Mouse (Mus musculus) embryonic facial prominence, embryonic 15.5 days (tissue): ENCODE data around the gene Gm20388. TPM values are rescaled to one million over a fixed set of nuclear protein-coding genes. Genes with fewer than 3 reads are reported as not detected.

Experiments
- ATAC-seq: fragments of 200-750 bp; cut with Nextera tagmentation; 2 replicates; pipeline ENCODE4 v1.8.0; 2017; ENCODE audit warnings: low read depth, moderate TSS enrichment; ENCODE audit not compliant: insufficient number of reproducible peaks, low FRiP score, low TSS enrichment
- H3K27ac ChIP-seq: fragments of 300-500 bp; sonication (generic); replicated peaks from 2 replicates; pipeline ENCODE4 v1.5.1; 2015; ENCODE audit warnings: mild to moderate bottlenecking, inconsistent platforms
- H3K27me3 ChIP-seq: fragments of 300-500 bp; sonication (generic); 2 replicates; pipeline ENCODE4 v1.6.1; 2015; ENCODE audit warnings: inconsistent platforms
- H3K36me3 ChIP-seq: fragments of 300-500 bp; sonication (generic); 2 replicates; pipeline ENCODE4 v1.6.1; 2015; ENCODE audit warnings: mild to moderate bottlenecking, inconsistent platforms
- H3K4me1 ChIP-seq: fragments of 300-500 bp; sonication (generic); 2 replicates; pipeline ENCODE4 v1.6.1; 2015; ENCODE audit warnings: inconsistent platforms
- H3K4me2 ChIP-seq: fragments of 300-500 bp; sonication (generic); replicated peaks from 2 replicates; pipeline ENCODE4 v1.6.1; 2015; ENCODE audit warnings: mild to moderate bottlenecking, inconsistent platforms
- H3K4me3 ChIP-seq: fragments of 300-500 bp; sonication (generic); replicated peaks from 2 replicates; pipeline ENCODE4 v1.5.1; 2015; ENCODE audit warnings: mild to moderate bottlenecking, inconsistent platforms
- H3K9ac ChIP-seq: fragments of 300-500 bp; sonication (generic); 2 replicates; pipeline ENCODE4 v1.6.1; 2015; ENCODE audit warnings: inconsistent platforms
- H3K9me3 ChIP-seq: fragments of 300-500 bp; sonication (generic); replicated peaks from 2 replicates; pipeline ENCODE4 v1.6.1; 2016; ENCODE audit warnings: inconsistent platforms
- WGBS: fragments of 180-500 bp; shearing (Covaris S2); methylation state at CpG from one replicate; pipeline ENCODE4 v1.1.7; 2015; 5-methylcytosine and 5-hydroxymethylcytosine counted together
- polyA plus RNA-seq: library from polyadenylated mRNA; unstranded; fragments of >200 nt; fragmentation: Nextera tagmentation; extraction: Ambion mirVana; gene quantifications from 2 replicates; pipeline ENCODE4 v1.2.1, GENCODE M21; 2015

Gm20388 gene
- polyA plus RNA-seq, 1 experiment from 2014 or later, result 8.0 TPM

- ATAC-seq, result no peak
- Histone ChIP-seq H3K9ac (no peak overlapping the region), H3K9me3 (no peaks in the 10 kb centered on the region), H3K4me1 (peaks cover 51% of the 10 kb centered on the region), H3K27me3 (no peaks in the 10 kb centered on the region), H3K4me3 (no peak overlapping the region), H3K36me3 (no peaks in the 10 kb centered on the region), H3K27ac (no peak overlapping the region), H3K4me2 (no peak overlapping the region)
- WGBS, result 83% methylated on average over 4 of the region's 4 CpGs
Observed at GRCm38 (mm10) chr8:119915298-119915697, 4.7 kb downstream of the Gm20388 start.

DNA sequence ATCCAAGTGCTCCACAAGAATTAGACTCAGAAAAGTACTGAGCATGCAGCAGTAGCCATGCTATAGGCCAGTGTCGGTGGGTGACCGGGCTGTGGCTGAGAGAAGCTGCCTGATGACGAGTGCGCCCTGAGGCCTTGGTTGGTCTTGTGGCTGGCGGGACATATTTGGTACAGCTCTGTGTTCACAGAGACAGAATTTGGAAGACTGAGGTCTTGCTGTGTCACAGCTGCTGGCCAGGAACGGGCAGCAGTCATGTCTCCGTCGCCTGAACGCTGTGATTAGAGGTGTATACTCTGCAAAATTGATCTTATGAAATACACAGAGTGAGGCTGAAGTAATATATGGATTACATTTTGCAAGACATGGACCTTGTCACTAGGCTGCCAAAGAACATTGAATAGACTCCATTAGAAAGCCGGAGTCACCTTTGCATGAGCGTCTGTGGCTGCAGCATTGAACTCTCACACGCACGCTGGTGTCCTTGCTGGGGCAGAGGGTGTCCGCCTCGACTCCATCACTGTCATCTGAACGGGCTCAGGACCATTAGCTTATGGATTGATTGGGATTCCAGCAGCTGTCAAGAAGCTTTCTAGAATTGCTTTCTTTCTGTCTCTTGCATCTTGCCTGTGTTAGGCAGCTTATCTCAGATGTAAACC is 5.7 kb downstream of the Gm20388 start:
- no peak for ATAC-seq
- peaks cover 51% of the 10 kb centered on the region for H3K4me1 ChIP-seq
- WGBS, result 72% methylated on average over 16 of the region's 16 CpGs

GRCm38 (mm10) chr8:119917415-119917814 is 6.8 kb downstream of the Gm20388 start:
- Histone ChIP-seq H3K36me3 (no peaks in the 10 kb centered on the region), H3K9ac (no peak overlapping the region), H3K27ac (no peak overlapping the region), H3K4me3 (no peak overlapping the region), H3K9me3 (no peaks in the 10 kb centered on the region), H3K27me3 (no peaks in the 10 kb centered on the region), H3K4me2 (no peak overlapping the region), H3K4me1 (peaks cover 47% of the 10 kb centered on the region)
- no peak for ATAC-seq
- WGBS, result 85% methylated on average over 3 of the region's 3 CpGs

More for the DNA sequence above, 5.7 kb downstream of the Gm20388 start:
- no peak overlapping the region for H3K4me2 ChIP-seq
- no peaks in the 10 kb centered on the region for H3K9me3 ChIP-seq
- H3K27ac ChIP-seq, result no peak overlapping the region
- H3K9ac ChIP-seq, result no peak overlapping the region
- no peaks in the 10 kb centered on the region for H3K27me3 ChIP-seq
- H3K36me3 ChIP-seq, result no peaks in the 10 kb centered on the region
- no peak overlapping the region for H3K4me3 ChIP-seq

DNA sequence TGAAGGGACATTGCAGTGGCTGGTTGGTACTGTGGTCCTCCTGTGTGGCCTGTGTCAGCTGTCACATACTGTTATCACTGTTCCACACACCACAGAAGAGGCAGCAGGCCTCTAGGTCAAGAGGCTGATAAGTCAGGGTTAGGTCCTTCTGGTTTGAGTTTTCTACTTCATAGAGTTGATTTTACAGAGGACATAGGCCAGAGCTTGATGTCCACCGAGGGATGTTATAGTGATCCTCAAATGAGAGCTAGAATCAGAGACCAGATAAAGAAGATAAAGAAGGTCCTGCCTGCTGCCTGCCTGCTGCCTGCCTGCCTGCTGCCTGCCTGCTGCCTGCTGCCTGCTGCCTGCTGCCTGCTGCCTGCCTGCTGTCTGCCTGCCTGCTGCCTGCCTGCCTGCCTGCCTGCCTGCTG is 7.5 kb downstream of the Gm20388 start:
- H3K9ac ChIP-seq, result no peak overlapping the region
- no peaks in the 10 kb centered on the region for H3K9me3 ChIP-seq
- no peak overlapping the region for H3K27ac ChIP-seq
- H3K4me1 ChIP-seq, result peaks cover 41% of the 10 kb centered on the region
- H3K27me3 ChIP-seq, result no peaks in the 10 kb centered on the region
- 52% methylated on average over 1 of the region's 1 CpGs for whole genome bisulfite sequencing
- H3K4me2 ChIP-seq, result no peak overlapping the region
- no peak overlapping the region for H3K4me3 ChIP-seq
- H3K36me3 ChIP-seq, result no peaks in the 10 kb centered on the region
- ATAC-seq, result no peak

GRCm38 (mm10) chr8:119923259-119923658 is 12.6 kb downstream of the Gm20388 start:
- Histone ChIP-seq H3K4me1 (0 out of 2 replicates have a peak, but pooled peaks cover 9% of the 10 kb centered on the region), H3K4me3 (no peak overlapping the region), H3K36me3 (no peaks in the 10 kb centered on the region), H3K9ac (no peak overlapping the region), H3K27me3 (no peaks in the 10 kb centered on the region), H3K9me3 (no peaks in the 10 kb centered on the region), H3K4me2 (no peak overlapping the region), H3K27ac (no peak overlapping the region)
- WGBS, result 82% methylated on average over 5 of the region's 5 CpGs
- ATAC-seq, result no peak

DNA sequence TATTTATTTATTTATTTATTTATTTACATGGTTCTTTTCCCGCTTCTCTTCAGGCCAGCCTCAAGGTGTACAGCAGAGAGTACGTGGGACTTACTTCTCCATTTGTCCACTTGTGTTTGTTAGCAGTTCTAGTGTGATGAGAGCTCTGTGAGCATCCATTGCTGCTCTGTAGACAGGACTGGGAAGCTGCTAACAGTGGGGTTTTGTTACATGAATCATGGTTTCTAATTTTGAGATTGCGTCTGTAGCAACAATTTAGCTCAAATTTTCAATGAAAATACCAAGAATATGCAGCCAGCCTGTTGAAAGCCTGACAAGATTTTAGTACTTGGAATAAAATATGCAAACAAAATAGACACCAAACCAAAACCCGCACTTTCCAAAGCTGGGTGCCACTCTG is 14.8 kb downstream of the Gm20388 start:
- 0 out of 2 replicates have a peak, but pooled peaks cover 9% of the 10 kb centered on the region for H3K4me1 ChIP-seq
- H3K4me3 ChIP-seq, result no peak overlapping the region
- H3K27ac ChIP-seq, result no peak overlapping the region
- ATAC-seq, result no peak
- 88% methylated on average over 4 of the region's 4 CpGs for WGBS
- H3K9ac ChIP-seq, result no peak overlapping the region
- H3K27me3 ChIP-seq, result no peaks in the 10 kb centered on the region
- H3K4me2 ChIP-seq, result no peak overlapping the region
- H3K9me3 ChIP-seq, result no peaks in the 10 kb centered on the region
- H3K36me3 ChIP-seq, result no peaks in the 10 kb centered on the region

- 74% methylated on average over 2 of the region's 2 CpGs for WGBS
- H3K9ac ChIP-seq, result no peak overlapping the region
- H3K27ac ChIP-seq, result no peak overlapping the region
- no peaks in the 10 kb centered on the region for H3K9me3 ChIP-seq
- H3K4me3 ChIP-seq, result no peak overlapping the region
- H3K4me2 ChIP-seq, result no peak overlapping the region
- no peak for ATAC-seq
- no peaks in the 10 kb centered on the region for H3K36me3 ChIP-seq
- H3K27me3 ChIP-seq, result no peaks in the 10 kb centered on the region
- H3K4me1 ChIP-seq, result 0 out of 2 replicates have a peak, but pooled peaks cover 9% of the 10 kb centered on the region
Observed at GRCm38 (mm10) chr8:119926474-119926873, 15.8 kb downstream of the Gm20388 start.

DNA sequence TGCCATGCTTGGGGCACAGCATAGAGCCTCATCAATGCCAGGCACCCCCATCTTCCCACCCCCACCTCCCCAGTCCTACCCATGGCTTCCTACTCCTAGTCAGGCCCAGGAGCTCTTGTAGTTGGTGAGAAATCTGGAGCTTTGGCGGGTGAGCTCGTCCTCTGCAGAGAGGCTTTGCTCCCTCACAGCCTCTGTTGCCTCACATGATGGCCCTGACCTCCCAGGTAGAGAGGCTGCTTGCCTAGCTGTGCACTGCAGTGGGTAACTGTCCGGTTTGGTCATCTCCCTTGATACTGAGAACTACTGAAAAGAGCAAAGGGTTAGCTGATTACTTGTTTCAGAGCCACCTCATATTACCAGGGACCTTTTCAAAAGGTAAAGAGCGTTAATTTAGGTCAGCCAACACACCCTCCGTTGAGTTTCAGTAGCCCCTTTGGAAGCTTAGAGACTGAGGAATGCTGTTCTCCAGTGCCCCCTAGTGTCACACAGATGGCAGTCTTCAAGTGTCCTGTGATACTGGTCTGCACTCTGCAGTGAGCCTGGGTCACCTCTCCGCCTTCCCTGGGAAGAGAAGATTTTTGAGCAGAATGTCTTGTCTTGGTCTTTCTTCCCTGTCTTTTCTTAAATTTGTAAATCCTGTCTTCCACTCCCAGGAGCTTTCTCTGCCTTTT is 16.9 kb downstream of the Gm20388 start:
- H3K4me3 ChIP-seq, result no peak overlapping the region
- no peak overlapping the region for H3K4me2 ChIP-seq
- ATAC-seq, result 0 out of 2 replicates have a peak, but pooled peaks have one; percentile 58
- no peaks in the 10 kb centered on the region for H3K9me3 ChIP-seq
- 52% methylated on average over 6 of the region's 6 CpGs for WGBS
- 0 out of 2 replicates have a peak, but pooled peaks cover 5% of the 10 kb centered on the region for H3K4me1 ChIP-seq
- no peak overlapping the region for H3K9ac ChIP-seq
- H3K27ac ChIP-seq, result no peak overlapping the region
- peaks cover 7% of the 10 kb centered on the region; the same call in 1 of the 2 replicates for H3K36me3 ChIP-seq
- H3K27me3 ChIP-seq, result no peaks in the 10 kb centered on the region

GRCm38 (mm10) chr8:119931317-119931716 is 20.7 kb downstream of the Gm20388 start:
- 76% methylated on average over 4 of the region's 4 CpGs for WGBS
- H3K9ac ChIP-seq, result no peak overlapping the region
- H3K27me3 ChIP-seq, result no peaks in the 10 kb centered on the region
- H3K4me2 ChIP-seq, result no peak overlapping the region
- no peak overlapping the region for H3K27ac ChIP-seq
- ATAC-seq, result no peak
- 0 out of 2 replicates have a peak, but pooled peaks cover 5% of the 10 kb centered on the region for H3K4me1 ChIP-seq
- H3K9me3 ChIP-seq, result no peaks in the 10 kb centered on the region
- H3K4me3 ChIP-seq, result no peak overlapping the region
- H3K36me3 ChIP-seq, result peaks cover 33% of the 10 kb centered on the region; the same call in 1 of the 2 replicates

GRCm38 (mm10) chr8:119933681-119934080 is 23.0 kb downstream of the Gm20388 start:
- Histone ChIP-seq H3K4me2 (no peak overlapping the region), H3K27me3 (no peaks in the 10 kb centered on the region), H3K4me3 (no peak overlapping the region), H3K9me3 (no peaks in the 10 kb centered on the region), H3K36me3 (peaks cover 47% of the 10 kb centered on the region), H3K4me1 (no peaks in the 10 kb centered on the region), H3K9ac (no peak overlapping the region), H3K27ac (no peak overlapping the region)
- WGBS, result 99% methylated on average over 4 of the region's 4 CpGs
- ATAC-seq, result no peak

DNA sequence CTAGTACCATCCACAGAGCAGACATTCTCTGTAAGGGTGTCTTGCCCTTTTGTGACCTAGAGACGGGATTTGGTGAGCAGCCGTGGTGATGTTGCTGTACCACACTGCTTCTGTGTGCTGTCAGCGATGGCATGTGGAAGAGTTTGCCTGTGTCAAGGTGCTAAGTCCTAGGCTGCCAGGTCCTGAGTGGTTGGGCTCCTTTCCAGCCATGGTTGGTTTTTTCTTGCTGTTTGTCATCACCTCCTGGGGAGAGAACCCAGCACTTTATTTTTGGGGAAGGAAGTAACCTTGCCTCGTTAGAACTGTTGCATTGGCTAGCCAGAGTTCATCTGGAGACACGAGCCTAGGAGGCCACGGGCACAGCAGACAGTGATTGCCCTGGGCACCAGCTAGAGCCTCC is 24.9 kb downstream of the Gm20388 start:
- Histone ChIP-seq H3K36me3 (peaks cover 47% of the 10 kb centered on the region), H3K9me3 (no peaks in the 10 kb centered on the region)
- WGBS, result 71% methylated on average over 6 of the region's 6 CpGs

More for the DNA sequence above, 24.9 kb downstream of the Gm20388 start:
- no peak overlapping the region for H3K9ac ChIP-seq
- no peak overlapping the region for H3K4me2 ChIP-seq
- H3K27ac ChIP-seq, result no peak overlapping the region
- no peaks in the 10 kb centered on the region for H3K27me3 ChIP-seq
- no peaks in the 10 kb centered on the region for H3K4me1 ChIP-seq
- no peak overlapping the region for H3K4me3 ChIP-seq
- no peak for ATAC-seq
